ENCODE assay signal across 8 mouse cellular contexts in genomic region chr13:53472614-53473124, GRCm38 (mm10). TPM values are rescaled to one million over a fixed set of nuclear protein-coding genes. Genes with fewer than 3 reads are reported as not detected.
DNase-seq lines count a peak whose midpoint lies in the region; ATAC-seq and TF ChIP-seq lines count a peak whose summit lies in the region.

TSS of gene Msx2 (minus strand) at chr13:53473074.

- peak; percentile 90 for ATAC-seq in embryonic facial prominence, embryonic 15.5 days (ENCODE audit: insufficient number of reproducible peaks, low FRiP score, low TSS enrichment, low read depth)
- ATAC-seq in heart, embryonic 16.5 days (replicated peaks; ENCODE audit: extremely low read depth, insufficient read depth, low FRiP score) = peak; percentile 92
- no peak for ATAC-seq in liver, postnatal 0 days

- H3K9me3 ChIP-seq in embryonic facial prominence, embryonic 15.5 days (replicated peaks) = no peaks in the 10 kb centered on the region
- H3K9me3 ChIP-seq in heart, embryonic 16.5 days (replicated peaks; ENCODE audit: control insufficient read depth, low read length) = no peaks in the 10 kb centered on the region
- H3K9me3 ChIP-seq in liver, postnatal 0 days (ENCODE audit: low read length) = no peaks in the 10 kb centered on the region

- TF ChIP-seq CTCF in C2C12 (IDR thresholded peaks at IDR 0.05; ENCODE audit: control insufficient read depth, insufficient read depth, insufficient read length) = no peak
- TF ChIP-seq CTCF in liver, postnatal 0 days (IDR thresholded peaks at IDR 0.05; ENCODE audit: low read depth) = no peak

- no peak within 1 kb of the TSS for H3K4me3 ChIP-seq in C2C12 (ENCODE audit: insufficient read depth, poor library complexity, severe bottlenecking)
- H3K4me3 ChIP-seq in embryonic facial prominence, embryonic 15.5 days (replicated peaks) = peak within 1 kb of the TSS; percentile 64
- H3K4me3 ChIP-seq in heart, embryonic 16.5 days (ENCODE audit: low read length) = peak within 1 kb of the TSS; percentile 60
- H3K4me3 ChIP-seq in liver, postnatal 0 days (ENCODE audit: low read depth, low read length) = peak within 1 kb of the TSS; percentile 38

- H3K79me2 ChIP-seq in C2C12 (ENCODE audit: control insufficient read depth, insufficient read depth) = no peaks in the 10 kb centered on the region

- H3K36me3 ChIP-seq in C2C12 (ENCODE audit: control insufficient read depth, insufficient read depth) = no peaks in the 10 kb centered on the region
- H3K36me3 ChIP-seq in embryonic facial prominence, embryonic 15.5 days = no peaks in the 10 kb centered on the region
- no peaks in the 10 kb centered on the region for H3K36me3 ChIP-seq in heart, embryonic 16.5 days (ENCODE audit: control insufficient read depth, insufficient read depth)
- no peaks in the 10 kb centered on the region for H3K36me3 ChIP-seq in liver, postnatal 0 days (replicated peaks; ENCODE audit: insufficient read depth, low read length)

- H3K4me1 ChIP-seq in embryonic facial prominence, embryonic 15.5 days = peaks cover 34% of the 10 kb centered on the region
- no peaks in the 10 kb centered on the region; the same call in none of the 2 replicates for H3K4me1 ChIP-seq in heart, embryonic 16.5 days (ENCODE audit: control insufficient read depth, insufficient read depth, low read length)
- peaks cover 5% of the 10 kb centered on the region; the same call in 1 of the 2 replicates for H3K4me1 ChIP-seq in liver, postnatal 0 days (ENCODE audit: insufficient read depth)

- peak within 1 kb of the TSS; percentile 31 for H3ac ChIP-seq in C2C12 (ENCODE audit: control insufficient read depth, insufficient read length, low read depth)

- H3K27me3 ChIP-seq in C2C12 (ENCODE audit: control insufficient read depth, insufficient read depth, insufficient read length) = peaks cover 51% of the 10 kb centered on the region
- H3K27me3 ChIP-seq in embryonic facial prominence, embryonic 15.5 days = peaks cover 76% of the 10 kb centered on the region
- H3K27me3 ChIP-seq in heart, embryonic 16.5 days (ENCODE audit: control insufficient read depth, insufficient read depth, low read length) = peaks cover 71% of the 10 kb centered on the region
- peaks cover 93% of the 10 kb centered on the region for H3K27me3 ChIP-seq in liver, postnatal 0 days (ENCODE audit: insufficient read depth, low read length)

- H3K27ac ChIP-seq in embryonic facial prominence, embryonic 15.5 days (replicated peaks) = peak within 1 kb of the TSS; percentile 83
- 0 out of 2 replicates have a peak within 1 kb of the TSS, but pooled peaks have one; percentile 20 for H3K27ac ChIP-seq in heart, embryonic 16.5 days (ENCODE audit: low read length)
- H3K27ac ChIP-seq in liver, postnatal 0 days (ENCODE audit: low read depth) = no peak within 1 kb of the TSS

- WGBS in embryonic facial prominence, embryonic 15.5 days = under 1% methylated on average over 38 of the region's 38 CpGs
- WGBS in heart, embryonic 16.5 days = under 1% methylated on average over 38 of the region's 38 CpGs
- 1% methylated on average over 38 of the region's 38 CpGs for WGBS in liver, postnatal 0 days (ENCODE audit: insufficient replicate concordance)

- H3K4me2 ChIP-seq in embryonic facial prominence, embryonic 15.5 days (replicated peaks) = peak within 1 kb of the TSS; percentile 89
- peak within 1 kb of the TSS; percentile 88 for H3K4me2 ChIP-seq in heart, embryonic 16.5 days (ENCODE audit: low read depth, low read length)
- H3K4me2 ChIP-seq in liver, postnatal 0 days (ENCODE audit: low read depth, low read length) = peak within 1 kb of the TSS; percentile 62

- no peaks in the 10 kb centered on the region for H3K79me3 ChIP-seq in C2C12 (ENCODE audit: low read depth)

- H3K9ac ChIP-seq in embryonic facial prominence, embryonic 15.5 days = peak within 1 kb of the TSS; percentile 51
- H3K9ac ChIP-seq in heart, embryonic 16.5 days (ENCODE audit: low read length) = peak within 1 kb of the TSS; percentile 66
- no peak within 1 kb of the TSS for H3K9ac ChIP-seq in liver, postnatal 0 days (replicated peaks)

- TF ChIP-seq EP300 in liver, postnatal 0 days (IDR thresholded peaks at IDR 0.05; ENCODE audit: low read depth) = no peak

- peak; percentile 73 for DNase-seq in brain, adult 2 months (ENCODE audit: low read depth, low spot score)
- peak; percentile 81 for DNase-seq in kidney, postnatal 14 days
- DNase-seq in liver, postnatal 0 days = peak; percentile 28
- DNase-seq in retina, embryonic 14.5 days (ENCODE audit: low spot score) = peak; percentile 80
- no peak for DNase-seq in natural killer cell, adult 2 months (ENCODE audit: low spot score in 2 of 2)

TF ChIP-seq in C2C12, 6 proteins besides CTCF, POLR2A, EP300 and RAD21:
- no peak for TF ChIP-seq MAX (IDR thresholded peaks at IDR 0.05)
- TF ChIP-seq CEBPB (IDR thresholded peaks at IDR 0.05; ENCODE audit: low read depth) = no peak
- no peak for TF ChIP-seq MYOD1 (IDR thresholded peaks at IDR 0.05; ENCODE audit: control insufficient read depth, insufficient read length, low read depth)
- TF ChIP-seq FOSL1 (IDR thresholded peaks at IDR 0.05; ENCODE audit: insufficient read depth, low read length, poor library complexity, severe bottlenecking) = no peak

RNA-seq across cellular contexts. Expression of gene Msx2, which starts in this region (rescaled TPM):
- 0.15 TPM for polyA plus RNA-seq in C2C12 (2012; fragmentation: generic; extraction: Trizol)
- 19.3 and 22.9 TPM in 2 replicates for polyA plus RNA-seq in embryonic facial prominence, embryonic 15.5 days (2015; fragmentation: Nextera tagmentation; extraction: Ambion mirVana)
- 1.9 TPM in 2 replicates for polyA plus RNA-seq in heart, embryonic 16.5 days (2015; fragmentation: Nextera tagmentation; extraction: Ambion mirVana)
- not detected in 2 replicates for polyA plus RNA-seq in liver, postnatal 0 days (2015; fragmentation: Nextera tagmentation; extraction: Ambion mirVana)

Comparison
In these comparisons a context has a peak if more than half of its experiments do, and no peak if none do; other contexts are left out.
1. Peak in DNase-seq, H3K4me3 ChIP-seq and H3K4me2 ChIP-seq in liver, postnatal 0 days; RNA of the gene not detected or under 1 TPM.
2. DNase-seq: peak in brain, adult 2 months (single experiment), kidney, postnatal 14 days (single experiment) and retina, embryonic 14.5 days (single experiment); none in natural killer cell, adult 2 months (0 of 2).
3. Peak in every context shown above with its lines, with median percentiles within 50 percentile points of each other: H3K4me2 ChIP-seq.